Mouse (Mus musculus): ENCODE results near the gene Tepp.

Tepp gene

GRCm38 (mm10) chr8:95310342-95310970, at the start of gene Tepp:
Tepp (plus strand) TSS chr8:95310566.
- no peak for DNase-seq

- no peak for DNase-seq
Measured at GRCm38 (mm10) chr8:95262181-95262580, 48.2 kb upstream of the Tepp start.

GRCm38 (mm10) chr8:95270501-95270900, 39.9 kb upstream of the Tepp start:
- DNase-seq, result no peak

- DNase-seq, result no peak
Measured at GRCm38 (mm10) chr8:95271841-95272240, 38.5 kb upstream of the Tepp start.

GRCm38 (mm10) chr8:95272871-95273270, 37.5 kb upstream of the Tepp start:
- DNase-seq, result no peak

GRCm38 (mm10) chr8:95281493-95281892, 28.9 kb upstream of the Tepp start:
- peak; percentile 34 for DNase-seq

GRCm38 (mm10) chr8:95289066-95289650, 21.2 kb upstream of the Tepp start:
- no peak for DNase-seq

GRCm38 (mm10) chr8:95293172-95293571, 17.2 kb upstream of the Tepp start:
- peak; percentile 42 for DNase-seq

GRCm38 (mm10) chr8:95293891-95294290, 16.5 kb upstream of the Tepp start:
- no peak for DNase-seq

- DNase-seq, result no peak
Measured at GRCm38 (mm10) chr8:95302410-95302809, 8.0 kb upstream of the Tepp start.

GRCm38 (mm10) chr8:95305526-95305925, 4.8 kb upstream of the Tepp start:
- DNase-seq, result no peak

GRCm38 (mm10) chr8:95306431-95306830, 3.9 kb upstream of the Tepp start, which contains the start of gene Cngb1:
Cngb1 (minus strand) TSS chr8:95306585.
- no peak for DNase-seq

- no peak for DNase-seq
Measured at GRCm38 (mm10) chr8:95312836-95313235, 2.5 kb downstream of the Tepp start.

- no peak for DNase-seq
Measured at GRCm38 (mm10) chr8:95313857-95314256, 3.5 kb downstream of the Tepp start.

GRCm38 (mm10) chr8:95314707-95315106, 4.3 kb downstream of the Tepp start:
- DNase-seq, result no peak

GRCm38 (mm10) chr8:95315350-95315749, 5.0 kb downstream of the Tepp start:
- no peak for DNase-seq

GRCm38 (mm10) chr8:95320224-95321139, 10.1 kb downstream of the Tepp start:
- DNase-seq, result no peak

- DNase-seq, result no peak
Measured at GRCm38 (mm10) chr8:95323201-95323600, 12.8 kb downstream of the Tepp start.

GRCm38 (mm10) chr8:95324646-95325045, 14.3 kb downstream of the Tepp start:
- no peak for DNase-seq

- no peak for DNase-seq
Measured at GRCm38 (mm10) chr8:95326822-95327221, 16.5 kb downstream of the Tepp start.

GRCm38 (mm10) chr8:95327866-95328465, 17.6 kb downstream of the Tepp start:
- no peak for DNase-seq

GRCm38 (mm10) chr8:95330367-95330766, 20.0 kb downstream of the Tepp start:
- DNase-seq, result no peak

GRCm38 (mm10) chr8:95331156-95331719, 20.9 kb downstream of the Tepp start:
- DNase-seq, result peak; percentile 51

Measured in layer of hippocampus, adult 9-11 months (tissue).